Mouse (Mus musculus) layer of hippocampus, adult 18-20 months (tissue): ENCODE data around the gene Cmtm8. TPM values are rescaled to one million over a fixed set of nuclear protein-coding genes. Genes with fewer than 3 reads are reported as not detected.

Experiments
- DNase-seq, 2 experiments: peaks; one replicate each; pipeline ENCODE4 v3.0.0; 2022; ENCODE audit warnings: low spot score in 2 of 2
- total RNA-seq, 2 experiments: library from RNA; stranded (reverse); gene quantifications; 2 replicates each; pipeline ENCODE4 v1.2.3; 2021

Gene Cmtm8
- total RNA-seq, 2 experiments from 2014 or later = 1.3 to 2.5 TPM

GRCm38 (mm10) chr9:114787134-114787533, 56.8 kb downstream of the Cmtm8 start:
- DNase-seq = no peak

- DNase-seq = no peak
Measured at GRCm38 (mm10) chr9:114785432-114786125, 58.4 kb downstream of the Cmtm8 start.

- DNase-seq = peak in 1 of 2 experiments; percentile 10
Measured at GRCm38 (mm10) chr9:114781526-114782212, 62.3 kb downstream of the Cmtm8 start, which contains the start of gene Cmtm7. Gene Cmtm7 (minus strand): TSS chr9:114781856.

GRCm38 (mm10) chr9:114780746-114781525, 63.0 kb downstream of the Cmtm8 start:
- peak in 1 of 2 experiments; percentile 26 for DNase-seq

DNA sequence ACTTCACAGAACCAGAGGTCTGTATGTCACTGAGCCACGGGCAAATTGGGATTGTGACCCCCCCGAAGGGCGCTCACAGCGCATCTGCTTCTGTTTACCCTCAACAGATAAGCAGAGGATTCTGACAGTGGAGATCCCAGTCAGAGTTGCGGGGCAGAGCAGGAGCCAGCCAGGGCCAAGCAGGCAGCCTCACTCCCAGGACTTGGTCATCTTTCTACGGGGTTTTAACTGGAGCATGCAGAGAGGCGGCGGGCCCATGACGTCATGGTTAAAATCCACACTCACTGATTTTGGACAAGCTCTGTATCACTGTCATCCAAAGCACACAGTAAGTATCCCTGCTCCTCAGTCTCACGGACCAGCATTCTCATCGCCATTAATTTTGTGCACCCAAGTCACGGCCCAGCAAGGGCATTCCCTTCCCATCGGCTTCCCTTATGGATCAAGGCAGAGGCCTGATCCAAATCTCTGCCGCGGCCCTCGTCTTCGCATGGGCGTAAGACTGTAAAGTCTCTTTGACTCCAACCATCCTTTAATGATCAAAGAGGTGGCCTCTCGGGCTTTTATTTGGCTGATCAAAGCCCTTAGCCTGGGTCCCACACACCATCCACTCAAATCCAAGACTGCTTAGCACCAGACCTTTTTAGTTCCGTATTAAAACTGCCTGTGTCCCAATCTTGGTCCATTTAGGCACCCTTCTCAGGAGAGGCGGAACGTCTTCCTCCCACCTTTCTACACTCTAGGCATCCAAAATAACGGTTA, 63.8 kb downstream of the Cmtm8 start:
- DNase-seq = no peak

- no peak for DNase-seq
Measured at GRCm38 (mm10) chr9:114778877-114779276, 65.1 kb downstream of the Cmtm8 start.

- no peak for DNase-seq
Measured at GRCm38 (mm10) chr9:114778047-114778390, 65.9 kb downstream of the Cmtm8 start.

DNA sequence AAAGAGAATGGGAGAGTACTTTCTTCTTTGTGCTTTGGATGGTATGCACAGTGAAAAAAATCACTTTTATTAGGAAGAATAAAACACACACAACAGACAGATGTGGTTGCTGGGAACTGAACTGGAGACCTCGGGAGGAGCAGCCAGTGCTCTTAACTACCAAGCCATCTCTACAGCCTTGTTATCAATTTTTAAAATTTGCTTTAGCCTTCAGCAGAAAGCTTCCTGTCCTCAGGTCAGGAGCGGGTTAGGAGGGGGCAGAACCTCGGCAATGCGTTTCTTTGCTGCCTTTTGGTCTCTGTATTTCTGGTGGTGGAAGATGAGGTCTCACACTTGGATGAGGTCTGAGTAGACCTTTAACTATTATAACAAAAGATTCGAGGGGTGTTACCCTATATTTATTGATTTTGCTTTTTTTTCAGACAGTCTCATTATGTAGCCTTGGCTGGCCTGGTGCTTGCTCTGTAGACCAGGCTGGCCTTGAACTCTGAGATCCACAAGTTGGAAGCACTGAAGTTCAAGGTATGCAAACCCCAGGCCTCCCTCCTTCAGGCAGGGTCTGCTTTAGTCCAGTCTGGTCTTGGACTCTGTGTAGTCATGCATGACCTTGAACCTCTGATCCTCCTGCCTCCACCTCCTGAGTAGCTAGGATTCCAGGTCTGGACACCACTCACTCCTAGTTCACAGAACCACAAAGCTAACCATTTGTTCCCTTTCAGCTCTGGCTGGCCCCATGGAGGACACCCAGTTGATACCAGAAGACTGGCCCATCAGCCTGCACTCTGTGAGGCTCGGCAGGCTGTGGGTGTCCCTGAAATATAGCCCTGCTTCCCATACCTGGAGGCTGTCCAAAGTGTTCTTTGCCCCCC, 66.5 kb downstream of the Cmtm8 start:
- no peak for DNase-seq

GRCm38 (mm10) chr9:114776361-114776760, 67.6 kb downstream of the Cmtm8 start:
- no peak for DNase-seq

DNA sequence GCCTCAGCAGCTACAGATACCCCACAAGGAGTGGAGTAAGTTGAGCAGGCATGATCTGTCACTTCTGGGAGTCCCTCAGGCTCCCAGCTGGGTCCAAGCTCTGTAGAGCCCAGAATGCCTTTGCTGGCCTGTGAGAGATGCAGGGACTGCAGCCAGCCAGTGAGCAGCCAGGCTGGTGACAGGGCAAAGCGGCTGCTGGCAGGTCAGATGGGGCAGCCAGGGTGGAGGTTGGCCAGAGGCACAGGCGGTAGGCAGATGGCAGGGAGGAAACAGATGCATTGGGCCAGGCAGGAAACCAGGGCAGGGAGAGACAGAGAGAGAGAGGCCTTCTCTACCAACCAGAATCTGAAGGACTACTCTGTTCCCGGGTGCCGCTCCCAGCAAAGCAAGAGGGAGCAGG, 68.7 kb downstream of the Cmtm8 start:
- DNase-seq = no peak

DNA sequence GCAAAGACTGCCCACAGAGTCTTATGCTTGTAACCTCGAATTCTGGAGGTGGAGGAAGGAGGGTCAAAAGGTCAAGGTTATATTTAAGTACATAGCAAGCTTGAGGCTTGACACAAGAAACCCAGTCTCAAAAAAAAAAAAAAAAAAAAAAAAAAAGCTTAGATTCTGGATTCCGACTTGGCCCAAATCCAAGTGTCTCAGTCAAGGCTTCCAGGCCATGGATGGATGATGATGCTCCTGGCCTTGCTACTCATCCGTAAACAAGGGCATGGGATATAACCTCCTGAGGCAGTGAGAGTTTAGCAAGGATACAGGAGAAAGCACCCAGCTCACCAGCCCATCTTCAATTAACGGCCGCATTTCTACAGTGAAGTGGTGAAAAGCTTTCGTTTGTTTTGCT, 69.3 kb downstream of the Cmtm8 start:
- no peak for DNase-seq

- no peak for DNase-seq
Measured at GRCm38 (mm10) chr9:114771565-114771964, 72.4 kb downstream of the Cmtm8 start.

- DNase-seq = no peak
Measured at GRCm38 (mm10) chr9:114770224-114770623, 73.7 kb downstream of the Cmtm8 start.

DNA sequence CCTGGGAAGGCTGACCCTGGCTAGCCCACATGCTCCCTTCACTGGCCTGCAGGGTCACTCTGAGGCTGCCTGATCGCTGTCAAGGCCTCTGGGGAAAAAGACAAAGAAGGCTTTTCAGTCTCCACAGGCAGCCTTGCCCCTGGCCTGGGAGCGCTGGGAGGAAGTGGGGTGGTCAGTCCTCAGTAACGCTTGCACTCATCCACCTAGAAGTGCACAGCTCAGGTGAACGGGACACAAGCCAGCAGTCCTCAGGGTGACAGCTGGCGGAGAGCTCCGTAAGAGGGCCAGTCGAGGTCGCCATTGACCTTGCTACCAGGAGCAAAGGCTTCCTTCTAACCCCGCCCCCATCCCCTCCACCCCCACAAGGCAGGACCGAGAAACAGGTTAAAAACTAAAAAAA, 75.9 kb downstream of the Cmtm8 start:
- DNase-seq = no peak

DNA sequence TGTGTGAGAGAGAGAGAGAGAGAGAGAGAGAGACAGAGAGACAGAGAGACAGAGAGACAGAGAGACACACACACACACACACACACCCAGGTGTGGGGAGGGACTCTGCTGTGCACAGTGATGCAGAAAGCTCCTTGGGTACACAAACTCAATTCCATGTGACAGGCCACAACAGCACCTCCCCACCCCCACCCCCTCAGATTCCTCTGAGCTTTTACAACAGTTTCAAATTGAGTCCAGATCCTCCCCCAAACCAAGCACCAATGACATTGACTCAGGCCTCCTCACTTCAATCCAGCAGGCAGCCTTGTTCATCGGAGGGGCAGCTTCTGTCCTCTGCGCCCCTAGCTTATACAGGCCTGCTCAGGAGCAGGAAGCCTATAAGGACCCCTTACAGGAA, 76.4 kb downstream of the Cmtm8 start:
- DNase-seq = no peak

- DNase-seq = peak in 1 of 2 experiments; percentile 48
Measured at GRCm38 (mm10) chr9:114767030-114767429, 76.9 kb downstream of the Cmtm8 start.

- no peak for DNase-seq
Measured at GRCm38 (mm10) chr9:114763341-114763740, 80.6 kb downstream of the Cmtm8 start.

GRCm38 (mm10) chr9:114761848-114762247, 82.1 kb downstream of the Cmtm8 start:
- DNase-seq = no peak

GRCm38 (mm10) chr9:114760353-114760752, 83.6 kb downstream of the Cmtm8 start:
- no peak for DNase-seq

DNA sequence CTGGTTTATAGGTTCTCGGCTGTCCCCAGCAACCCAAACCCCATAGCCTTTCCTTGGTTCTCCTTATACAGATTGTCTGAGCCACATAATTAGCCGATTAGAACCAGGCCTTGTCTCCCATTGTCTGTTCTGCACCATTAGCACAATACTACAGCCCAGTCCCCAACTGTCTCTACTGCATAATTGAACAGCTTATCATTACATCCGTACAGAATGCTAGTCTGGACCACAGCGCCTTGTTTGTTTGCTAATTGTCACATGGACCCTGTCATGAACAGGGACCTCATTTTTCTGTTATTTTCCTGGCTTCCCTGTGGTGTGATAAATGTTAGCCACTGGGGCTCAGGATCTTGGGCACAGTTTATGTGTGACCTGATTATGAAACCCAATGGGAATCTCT, 84.1 kb downstream of the Cmtm8 start:
- DNase-seq = no peak
